Mouse (Mus musculus): ENCODE data around the gene Fam78a.

Gene Fam78a

DNA sequence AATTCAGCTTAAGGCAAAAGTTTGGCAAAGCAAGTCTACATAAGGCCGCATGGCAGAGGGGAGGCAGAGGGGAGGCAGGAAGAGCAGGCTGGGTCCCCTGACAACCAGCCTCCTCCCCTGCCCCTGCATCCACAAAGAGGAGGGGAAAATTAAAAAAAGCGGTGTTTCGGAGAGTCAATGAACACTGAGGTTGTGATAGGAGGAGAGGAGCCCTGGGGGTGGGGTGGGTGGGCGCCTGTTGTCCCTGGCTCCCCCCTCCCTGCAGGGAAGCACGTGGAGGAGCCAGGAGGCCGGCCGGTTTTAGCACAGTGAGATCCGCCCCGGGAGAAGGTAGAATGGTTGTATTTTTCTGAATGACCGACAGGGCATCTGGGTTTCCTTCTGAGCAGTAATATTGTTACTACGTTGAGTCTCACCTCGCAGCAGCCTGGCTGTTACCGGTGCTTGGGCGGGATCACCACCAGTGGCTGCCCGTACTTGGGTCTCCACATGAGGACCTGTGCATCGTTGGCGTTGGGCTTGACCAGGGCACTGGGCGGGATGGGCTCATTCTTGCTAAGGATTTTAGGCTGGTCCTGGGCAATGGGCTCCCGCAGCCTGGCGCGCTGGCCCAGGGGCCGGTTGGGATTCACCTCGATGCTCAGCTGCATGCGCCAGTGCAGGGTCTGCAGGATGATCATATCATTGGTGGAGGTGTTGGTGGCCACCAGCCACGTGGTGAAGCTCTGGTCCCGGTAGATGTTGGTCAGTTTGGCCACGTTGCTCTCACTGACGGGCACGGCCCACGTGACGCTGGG, 15.6 kb downstream of the Fam78a start:
- DNase-seq (ENCODE audit: extremely low spot score, low read depth, low spot score) = no peak

GRCm38 (mm10) chr2:32066005-32066404, 18.7 kb downstream of the Fam78a start:
- DNase-seq (ENCODE audit: extremely low spot score, low read depth, low spot score) = no peak

- no peak for DNase-seq (ENCODE audit: extremely low spot score, low read depth, low spot score)
Observed at GRCm38 (mm10) chr2:32065371-32065791, 19.3 kb downstream of the Fam78a start.

DNA sequence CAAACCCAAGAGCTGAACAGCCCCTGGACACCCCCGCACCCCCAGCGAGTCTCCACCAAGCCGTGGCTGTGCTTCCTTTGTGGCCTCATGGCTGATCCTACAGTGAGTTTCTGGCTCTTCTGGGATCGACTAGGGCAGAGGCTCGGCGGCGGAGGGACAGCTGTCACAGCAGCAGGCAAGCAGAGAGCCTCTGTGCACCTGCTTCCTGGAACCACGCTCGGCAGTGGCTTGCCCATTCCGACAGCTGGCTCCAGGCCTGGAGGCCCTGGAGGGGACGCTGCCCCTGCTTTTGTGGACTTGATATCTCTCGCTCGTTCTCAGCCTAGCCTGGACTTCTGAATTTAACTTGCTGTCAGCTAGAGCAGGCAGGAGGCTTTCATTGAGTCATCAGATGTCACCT, 19.7 kb downstream of the Fam78a start:
- DNase-seq (ENCODE audit: extremely low spot score, low read depth, low spot score) = no peak

GRCm38 (mm10) chr2:32063451-32064151, 21.1 kb downstream of the Fam78a start:
- DNase-seq (ENCODE audit: extremely low spot score, low read depth, low spot score) = no peak

- no peak for DNase-seq (ENCODE audit: extremely low spot score, low read depth, low spot score)
Observed at GRCm38 (mm10) chr2:32062626-32063410, 21.8 kb downstream of the Fam78a start.

- no peak for DNase-seq (ENCODE audit: extremely low spot score, low read depth, low spot score)
Observed at GRCm38 (mm10) chr2:32061722-32062505, 22.7 kb downstream of the Fam78a start.

- DNase-seq (ENCODE audit: extremely low spot score, low read depth, low spot score) = no peak
Observed at GRCm38 (mm10) chr2:32061189-32061588, 23.5 kb downstream of the Fam78a start.

DNA sequence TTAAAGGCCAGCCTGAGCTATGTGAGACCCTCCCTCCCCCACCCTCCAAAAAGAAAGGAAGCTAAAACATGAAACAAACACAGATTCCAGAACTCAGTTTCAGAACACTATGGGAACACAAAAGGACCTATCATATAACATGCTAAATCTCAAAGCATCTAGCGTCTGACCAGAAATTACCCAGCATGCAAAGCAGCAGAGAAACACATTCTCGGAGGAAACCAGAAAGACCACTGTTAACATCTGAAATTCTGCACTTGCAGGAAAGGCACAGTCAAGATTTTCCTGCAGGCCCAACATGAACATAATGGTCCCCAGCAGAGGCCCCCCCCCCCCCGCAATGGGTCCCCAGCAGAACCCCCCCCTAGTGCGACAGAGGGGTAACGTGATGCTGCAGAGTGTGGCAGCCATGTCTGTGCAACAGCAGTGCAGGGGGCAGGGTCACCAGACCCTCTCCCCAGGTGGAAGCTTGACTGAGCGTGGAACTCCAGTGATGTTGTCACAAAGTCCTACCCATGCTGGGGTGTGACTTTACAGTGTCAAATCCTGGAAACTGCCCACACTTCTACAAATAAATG, 24.3 kb downstream of the Fam78a start:
- no peak for DNase-seq (ENCODE audit: extremely low spot score, low read depth, low spot score)

- no peak for DNase-seq (ENCODE audit: extremely low spot score, low read depth, low spot score)
Observed at GRCm38 (mm10) chr2:32059613-32060012, 25.0 kb downstream of the Fam78a start.

- DNase-seq (ENCODE audit: extremely low spot score, low read depth, low spot score) = no peak
Observed at GRCm38 (mm10) chr2:32058716-32059115, 25.9 kb downstream of the Fam78a start.

DNA sequence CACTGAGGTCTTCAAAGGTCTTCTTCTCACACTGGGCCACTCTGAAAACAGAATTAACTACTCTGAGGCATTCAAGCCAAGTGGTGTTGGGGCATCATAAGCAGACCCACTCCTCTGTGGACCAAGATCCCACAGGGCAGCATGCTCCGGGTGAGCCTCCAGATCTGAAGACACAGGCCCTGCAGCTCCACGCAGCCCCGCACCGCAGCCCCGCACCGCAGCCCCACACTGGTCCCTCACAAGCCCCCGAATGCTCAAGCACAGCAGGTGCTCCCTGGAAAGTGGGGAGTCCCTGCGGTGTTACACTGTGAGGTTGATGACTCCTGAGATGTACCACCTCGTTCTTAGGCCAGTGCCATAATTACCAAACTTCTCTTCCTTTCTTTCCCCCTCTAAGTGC, 26.4 kb downstream of the Fam78a start:
- no peak for DNase-seq (ENCODE audit: extremely low spot score, low read depth, low spot score)

- no peak for DNase-seq (ENCODE audit: extremely low spot score, low read depth, low spot score)
Observed at GRCm38 (mm10) chr2:32057794-32058193, 26.9 kb downstream of the Fam78a start.

DNA sequence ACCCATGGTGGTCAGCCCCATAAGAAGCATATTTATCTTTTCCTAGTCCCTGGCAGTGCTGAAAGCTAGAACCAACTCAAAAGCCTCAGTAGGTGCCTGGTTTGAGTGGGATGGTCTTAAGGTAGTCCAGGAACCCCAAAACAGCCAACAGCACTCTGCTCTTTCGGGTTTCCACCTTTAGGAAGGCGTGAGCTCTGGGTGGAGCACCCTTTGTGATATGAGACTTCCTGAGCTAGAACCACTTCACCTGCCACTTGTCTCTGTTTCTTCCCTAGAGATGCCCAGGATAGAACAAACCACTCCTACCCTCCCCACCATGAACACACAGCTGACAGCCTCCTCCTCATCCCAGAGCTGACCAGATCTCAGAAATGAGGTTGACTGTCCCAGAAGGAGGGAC, 27.3 kb downstream of the Fam78a start:
- no peak for DNase-seq (ENCODE audit: extremely low spot score, low read depth, low spot score)

DNA sequence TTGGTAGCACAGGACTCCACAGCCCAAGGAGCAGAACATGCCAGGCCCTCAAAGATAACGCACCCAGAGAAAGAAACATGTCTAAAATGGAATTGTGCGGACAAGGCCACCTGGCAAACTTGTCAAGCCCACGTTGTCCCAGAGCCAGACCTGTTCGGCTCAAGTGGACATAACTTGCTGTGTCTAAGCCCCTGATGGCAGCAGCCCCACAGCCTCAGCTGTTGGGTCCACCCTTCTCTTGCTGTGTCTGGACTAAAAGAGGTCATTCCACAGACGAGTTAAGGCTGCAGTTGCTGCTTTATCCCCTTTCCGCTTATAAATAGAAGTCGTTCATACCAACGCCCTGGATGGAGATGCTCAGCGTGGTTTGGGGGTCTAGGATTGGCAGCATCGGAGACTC, 28.1 kb downstream of the Fam78a start:
- DNase-seq (ENCODE audit: extremely low spot score, low read depth, low spot score) = no peak

GRCm38 (mm10) chr2:32055357-32055965, 29.2 kb downstream of the Fam78a start:
- DNase-seq (ENCODE audit: extremely low spot score, low read depth, low spot score) = no peak

GRCm38 (mm10) chr2:32052418-32052817, 32.2 kb downstream of the Fam78a start:
- no peak for DNase-seq (ENCODE audit: extremely low spot score, low read depth, low spot score)

- no peak for DNase-seq (ENCODE audit: extremely low spot score, low read depth, low spot score)
Observed at GRCm38 (mm10) chr2:32051791-32052190, 32.9 kb downstream of the Fam78a start.

DNA sequence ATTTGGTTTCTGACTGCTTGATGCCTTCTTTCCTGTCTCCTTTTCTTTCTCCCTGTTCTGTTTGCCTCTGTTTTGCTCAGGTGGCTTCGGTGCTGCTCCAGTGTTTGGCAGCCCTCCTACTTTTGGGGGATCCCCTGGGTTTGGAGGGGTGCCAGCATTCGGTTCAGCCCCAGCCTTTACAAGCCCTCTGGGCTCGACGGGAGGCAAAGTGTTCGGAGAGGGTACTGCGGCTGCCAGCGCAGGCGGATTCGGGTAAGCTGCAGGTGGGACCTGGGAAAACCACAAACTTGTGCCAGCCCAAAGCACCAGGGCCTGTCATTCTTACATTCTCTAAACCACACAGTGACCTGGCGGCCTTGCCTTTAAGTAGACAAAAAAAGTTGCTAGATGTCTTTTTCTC, 37.3 kb downstream of the Fam78a start:
- no peak for DNase-seq (ENCODE audit: extremely low spot score, low read depth, low spot score)

DNA sequence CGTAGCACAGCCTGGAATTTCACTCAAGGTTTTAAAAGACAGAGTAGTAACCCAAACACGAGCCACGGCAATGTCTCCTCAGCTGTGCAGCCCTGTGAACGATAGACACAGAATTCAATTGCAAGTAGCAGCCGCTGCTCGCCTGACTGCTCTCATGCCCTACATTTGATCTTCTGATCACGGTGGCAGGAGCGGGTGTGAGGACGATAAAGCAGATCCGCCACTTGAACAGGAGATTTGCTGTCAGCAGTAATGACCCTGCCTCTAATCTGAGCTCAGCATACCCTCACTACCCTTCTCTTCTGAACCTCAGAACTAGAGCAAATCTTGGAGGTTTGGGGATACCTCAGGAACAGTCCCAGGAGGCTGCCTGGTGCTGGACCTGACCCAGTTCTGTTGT, 38.6 kb downstream of the Fam78a start:
- DNase-seq (ENCODE audit: extremely low spot score, low read depth, low spot score) = no peak

Data from hindlimb bud, embryonic 11.5 days (tissue).